Mouse (Mus musculus) hindbrain, embryonic 11.5 days (tissue): ENCODE measurements around the gene Gm13275. TPM values are rescaled to one million over a fixed set of nuclear protein-coding genes. Genes with fewer than 3 reads are reported as not detected.
"Not testable (repeated sequence)": the region's sequence is repeated elsewhere in the genome, so short reads cannot be mapped to it uniquely, and the experiment has no call there.

Experiments used
- ATAC-seq: fragments of 200-750 bp; cut with Nextera tagmentation; 2 replicates; pipeline ENCODE4 v1.8.0; 2017; ENCODE audit warnings: mild to moderate bottlenecking, moderate TSS enrichment, moderate library complexity; ENCODE audit not compliant: low FRiP score
- DNase-seq: peaks from one replicate; pipeline ENCODE4 v3.0.0-alpha.2; 2015; ENCODE audit warnings: low spot score
- H3K27ac ChIP-seq: fragments of 300-500 bp; sonication (generic); 2 replicates; pipeline ENCODE4 v1.5.1; 2014; ENCODE audit warnings: mild to moderate bottlenecking, low read depth, low read length
- H3K27me3 ChIP-seq: fragments of 300-500 bp; sonication (generic); 2 replicates; pipeline ENCODE4 v1.6.1; 2014; ENCODE audit warnings: mild to moderate bottlenecking, low read length, moderate library complexity, mixed read lengths; ENCODE audit not compliant: control insufficient read depth, insufficient read depth
- H3K36me3 ChIP-seq: fragments of 300-500 bp; sonication (generic); 2 replicates; pipeline ENCODE4 v1.6.1; 2014; ENCODE audit warnings: mild to moderate bottlenecking, low read length, moderate library complexity, mixed read lengths; ENCODE audit not compliant: control insufficient read depth, insufficient read depth
- H3K4me1 ChIP-seq: fragments of 300-500 bp; sonication (generic); replicated peaks from 2 replicates; pipeline ENCODE4 v1.6.1; 2014; ENCODE audit warnings: low read length, mixed read lengths; ENCODE audit not compliant: control insufficient read depth, insufficient read depth
- H3K4me2 ChIP-seq: fragments of 300-500 bp; sonication (generic); replicated peaks from 2 replicates; pipeline ENCODE4 v1.6.1; 2014; ENCODE audit warnings: mild to moderate bottlenecking, low read depth, low read length
- H3K4me3 ChIP-seq: fragments of 300-500 bp; sonication (generic); 2 replicates; pipeline ENCODE4 v1.5.1; 2014; ENCODE audit warnings: low read depth, low read length
- H3K9ac ChIP-seq: fragments of 300-500 bp; sonication (generic); 2 replicates; pipeline ENCODE4 v1.6.1; 2014; ENCODE audit warnings: low read depth, low read length
- H3K9me3 ChIP-seq: fragments of 300-500 bp; sonication (generic); 2 replicates; pipeline ENCODE4 v1.6.1; 2016; ENCODE audit warnings: low read length; ENCODE audit not compliant: control insufficient read depth
- WGBS: fragments of 180-500 bp; shearing (Covaris S2); extraction: QIAGEN DNeasy Blood & Tissue Kit; methylation state at CpG from one replicate; pipeline ENCODE4 v1.1.7; 2014; 5-methylcytosine and 5-hydroxymethylcytosine counted together
- polyA plus RNA-seq: library from polyadenylated mRNA; unstranded; fragments of >200 nt; fragmentation: Nextera tagmentation; extraction: Ambion mirVana; gene quantifications from 2 replicates; pipeline ENCODE4 v1.2.1, GENCODE M21; 2014

The Gm13275 gene
- polyA plus RNA-seq, 1 experiment from 2014 or later: not detected

- H3K36me3 ChIP-seq: no peaks in the 10 kb centered on the region
- H3K27ac ChIP-seq: no peak within 1 kb of the TSS
- H3K4me1 ChIP-seq: no peaks in the 10 kb centered on the region
- no peaks in the 10 kb centered on the region for H3K27me3 ChIP-seq
- ATAC-seq: no peak
- no peak within 1 kb of the TSS for H3K9ac ChIP-seq
- no peak within 1 kb of the TSS for H3K4me3 ChIP-seq
- H3K4me2 ChIP-seq: no peak within 1 kb of the TSS
- H3K9me3 ChIP-seq: no peaks in the 10 kb centered on the region
- 81% methylated on average over 1 of the region's 1 CpGs for WGBS
- no peak for DNase-seq
Observed at GRCm38 (mm10) chr4:88819659-88820058, 25.4 kb downstream of the Gm13275 start, which contains the start of gene Ifna11. Gene Ifna11 (plus strand): TSS chr4:88819959.

GRCm38 (mm10) chr4:88822995-88823394, 28.7 kb downstream of the Gm13275 start:
- H3K27ac ChIP-seq: no peak overlapping the region
- no peaks in the 10 kb centered on the region for H3K36me3 ChIP-seq
- no peak overlapping the region for H3K9ac ChIP-seq
- no peaks in the 10 kb centered on the region for H3K27me3 ChIP-seq
- H3K4me1 ChIP-seq: no peaks in the 10 kb centered on the region
- no peaks in the 10 kb centered on the region for H3K9me3 ChIP-seq
- H3K4me3 ChIP-seq: no peak overlapping the region
- ATAC-seq (no peak), DNase-seq (peak; percentile 27)
- WGBS: 27% methylated on average over 4 of the region's 4 CpGs
- no peak overlapping the region for H3K4me2 ChIP-seq

- H3K9me3 ChIP-seq, H3K27ac ChIP-seq, DNase-seq, H3K36me3 ChIP-seq, H3K4me1 ChIP-seq, H3K4me2 ChIP-seq, H3K4me3 ChIP-seq, ATAC-seq, H3K27me3 ChIP-seq, H3K9ac ChIP-seq: not testable (repeated sequence)
Observed at GRCm38 (mm10) chr4:88827116-88827515, 32.8 kb downstream of the Gm13275 start, which contains the start of gene Ifna6. Gene Ifna6 (plus strand): TSS chr4:88827416.

- Histone ChIP-seq H3K9ac (no peak overlapping the region), H3K9me3 (no peaks in the 10 kb centered on the region), H3K27ac (no peak overlapping the region), H3K36me3 (no peaks in the 10 kb centered on the region), H3K27me3 (no peaks in the 10 kb centered on the region), H3K4me2 (no peak overlapping the region), H3K4me1 (no peaks in the 10 kb centered on the region), H3K4me3 (no peak overlapping the region)
- DNase-seq (peak; percentile 53), ATAC-seq (no peak)
- 35% methylated on average over 4 of the region's 4 CpGs for WGBS
Observed at GRCm38 (mm10) chr4:88830523-88830922, 36.2 kb downstream of the Gm13275 start.

GRCm38 (mm10) chr4:88835225-88835624, 40.9 kb downstream of the Gm13275 start, which contains the start of gene Ifna5:
Gene Ifna5 (plus strand): TSS chr4:88835525.
- H3K36me3 ChIP-seq, H3K27me3 ChIP-seq, H3K9ac ChIP-seq, H3K4me3 ChIP-seq, DNase-seq, H3K27ac ChIP-seq, H3K4me1 ChIP-seq, H3K9me3 ChIP-seq, H3K4me2 ChIP-seq, ATAC-seq: not testable (repeated sequence)
- 93% methylated on average over 1 of the region's 1 CpGs for WGBS

- Histone ChIP-seq H3K9me3 (no peaks in the 10 kb centered on the region), H3K9ac (no peak overlapping the region), H3K27ac (no peak overlapping the region), H3K27me3 (no peaks in the 10 kb centered on the region), H3K4me2 (no peak overlapping the region), H3K36me3 (no peaks in the 10 kb centered on the region), H3K4me3 (no peak overlapping the region), H3K4me1 (no peaks in the 10 kb centered on the region)
- DNase-seq: peak; percentile 46
- no peak for ATAC-seq
- 40% methylated on average over 3 of the region's 3 CpGs for WGBS
Observed at GRCm38 (mm10) chr4:88838828-88839227, 44.5 kb downstream of the Gm13275 start.

GRCm38 (mm10) chr4:88840058-88840457, 45.8 kb downstream of the Gm13275 start:
- no peaks in the 10 kb centered on the region for H3K36me3 ChIP-seq
- H3K27ac ChIP-seq: no peak overlapping the region
- no peak for DNase-seq
- H3K4me2 ChIP-seq: no peak overlapping the region
- no peak for ATAC-seq
- no peak overlapping the region for H3K9ac ChIP-seq
- H3K9me3 ChIP-seq: no peaks in the 10 kb centered on the region
- WGBS: 85% methylated on average over 3 of the region's 3 CpGs
- H3K4me1 ChIP-seq: no peaks in the 10 kb centered on the region
- no peaks in the 10 kb centered on the region for H3K27me3 ChIP-seq
- H3K4me3 ChIP-seq: no peak overlapping the region

- no peaks in the 10 kb centered on the region for H3K27me3 ChIP-seq
- no peak within 1 kb of the TSS for H3K4me3 ChIP-seq
- H3K36me3 ChIP-seq: no peaks in the 10 kb centered on the region
- DNase-seq (no peak), ATAC-seq (no peak)
- H3K4me1 ChIP-seq: no peaks in the 10 kb centered on the region
- H3K4me2 ChIP-seq: no peak within 1 kb of the TSS
- no peak within 1 kb of the TSS for H3K9ac ChIP-seq
- no peaks in the 10 kb centered on the region for H3K9me3 ChIP-seq
- H3K27ac ChIP-seq: no peak within 1 kb of the TSS
- 24% methylated on average over 2 of the region's 2 CpGs for WGBS
Observed at GRCm38 (mm10) chr4:88841438-88841911, 47.2 kb downstream of the Gm13275 start, which contains the start of gene Ifna4. Gene Ifna4 (plus strand): TSS chr4:88841861.
